In the genomic region with DNA sequence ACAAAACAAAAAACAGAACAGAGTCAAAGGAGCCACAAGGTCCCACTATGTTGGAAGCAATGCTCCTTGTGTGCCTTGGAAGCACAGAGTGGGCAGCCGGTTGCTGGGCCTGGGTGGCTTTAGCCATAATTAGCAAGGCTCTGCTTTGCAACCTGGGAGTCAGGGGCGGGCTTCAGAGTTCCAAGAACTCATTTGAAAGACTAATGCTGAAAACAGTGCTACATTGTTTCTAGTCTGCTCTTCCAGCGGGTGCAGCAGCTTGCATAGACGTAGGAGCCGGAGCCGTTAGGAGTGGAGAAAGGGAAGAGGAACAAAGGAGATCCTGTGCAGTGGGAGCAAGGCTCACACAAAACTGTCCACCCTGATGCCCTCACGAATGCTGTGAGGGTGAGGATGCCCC, we compare ENCODE assay signal across 12 mouse cellular contexts. TPM values are rescaled to one million over a fixed set of nuclear protein-coding genes. Genes with fewer than 3 reads are reported as not detected.
A peak's percentile ranks its signal among the peaks of the same experiment; 100 is the strongest.
DNase-seq lines count a peak whose midpoint lies in the region; ATAC-seq and TF ChIP-seq lines count a peak whose summit lies in the region.
"Had no signal": no experiment of that assay in that cellular context is flagged by ENCODE, and none has a peak within 500 bp of the region (broad histone marks: within the 10 kb centered on the region; RNA-seq: fewer than 3 reads in every experiment).

No protein-coding gene starts in this region.

- no peak for TF ChIP-seq CTCF in layer of hippocampus, adult 2 months (conservative IDR thresholded peaks at IDR 0.05)

- H3K36me3 ChIP-seq in embryonic facial prominence, embryonic 13.5 days, result no peaks in the 10 kb centered on the region
- H3K36me3 ChIP-seq in hindbrain, embryonic 13.5 days, result no peaks in the 10 kb centered on the region
- H3K36me3 ChIP-seq: liver, embryonic 12.5 days; stomach, embryonic 15.5 days had no signal

- no peaks in the 10 kb centered on the region for H3K27me3 ChIP-seq in embryonic facial prominence, embryonic 13.5 days
- H3K27me3 ChIP-seq in hindbrain, embryonic 13.5 days, result no peaks in the 10 kb centered on the region
- H3K27me3 ChIP-seq: stomach, embryonic 15.5 days had no signal

- H3K27ac ChIP-seq in layer of hippocampus, adult 2 months, result peak overlapping the region; percentile 72
- peak overlapping the region; percentile 64 for H3K27ac ChIP-seq in embryonic facial prominence, embryonic 13.5 days
- peak overlapping the region; percentile 73 for H3K27ac ChIP-seq in hindbrain, embryonic 13.5 days
- H3K27ac ChIP-seq: liver, embryonic 12.5 days had no signal

- no peak overlapping the region for H3K4me2 ChIP-seq in embryonic facial prominence, embryonic 13.5 days
- H3K4me2 ChIP-seq in hindbrain, embryonic 13.5 days, result no peak overlapping the region
- H3K4me2 ChIP-seq: liver, embryonic 12.5 days had no signal

- WGBS in embryonic facial prominence, embryonic 13.5 days, result 27% methylated on average over 7 of the region's 7 CpGs
- WGBS in hindbrain, embryonic 13.5 days, result 18% methylated on average over 7 of the region's 7 CpGs

- no peaks in the 10 kb centered on the region for H3K9me3 ChIP-seq in embryonic facial prominence, embryonic 13.5 days
- H3K9me3 ChIP-seq in hindbrain, embryonic 13.5 days, result no peaks in the 10 kb centered on the region
- H3K9me3 ChIP-seq: liver, embryonic 12.5 days; stomach, embryonic 15.5 days had no signal

- no peak for DNase-seq in layer of hippocampus, adult 2 months (ENCODE audit: low spot score in 2 of 2)
- no peak for DNase-seq in layer of hippocampus, adult 18-20 months (ENCODE audit: low spot score in 2 of 2)
- DNase-seq in retina, embryonic 14.5 days (ENCODE audit: low spot score), result peak; percentile 26
- no peak for DNase-seq in cerebellum, postnatal 36 days
- DNase-seq in lung, adult 18-20 months, result no peak
- DNase-seq in left cerebral cortex, postnatal 10 days (ENCODE audit: extremely low spot score in 1 of 2, low spot score in 2 of 2), result no peak

- ATAC-seq in embryonic facial prominence, embryonic 13.5 days (ENCODE audit: insufficient number of reproducible peaks, insufficient read depth, low FRiP score, low TSS enrichment, low read depth), result no peak
- peak; percentile 55 for ATAC-seq in hindbrain, embryonic 13.5 days (ENCODE audit: low FRiP score)

- H3K9ac ChIP-seq in embryonic facial prominence, embryonic 13.5 days, result no peak overlapping the region
- no peak overlapping the region for H3K9ac ChIP-seq in hindbrain, embryonic 13.5 days
- H3K9ac ChIP-seq: liver, embryonic 12.5 days; stomach, embryonic 15.5 days had no signal

- intact Hi-C loops in left cerebral cortex, postnatal 10 days (cut with DNase I), result no loop called here

- H3K4me1 ChIP-seq in embryonic facial prominence, embryonic 13.5 days, result peaks cover 18% of the 10 kb centered on the region
- peaks cover 17% of the 10 kb centered on the region for H3K4me1 ChIP-seq in hindbrain, embryonic 13.5 days (replicated peaks)

- no peak overlapping the region for H3K4me3 ChIP-seq in layer of hippocampus, adult 2 months
- H3K4me3 ChIP-seq in embryonic facial prominence, embryonic 13.5 days, result no peak overlapping the region
- no peak overlapping the region for H3K4me3 ChIP-seq in hindbrain, embryonic 13.5 days
- H3K4me3 ChIP-seq: liver, embryonic 12.5 days; stomach, embryonic 15.5 days had no signal

RNA-seq across cellular contexts. Expression of a gene that starts 19.0 kb away (rescaled TPM):
- 1 to 10 TPM; 4.0 to 6.2 TPM for total RNA-seq in layer of hippocampus, adult 2 months (2021)
- total RNA-seq in layer of hippocampus, adult 18-20 months (2021), result 1 to 10 TPM; 3.2 to 3.9 TPM
- polyA plus RNA-seq in embryonic facial prominence, embryonic 13.5 days (2015; fragmentation: Nextera tagmentation; extraction: Ambion mirVana), result 0.19 and 0.58 TPM in 2 replicates
- polyA plus RNA-seq in hindbrain, embryonic 13.5 days (2015; fragmentation: Nextera tagmentation; extraction: Ambion mirVana), result 2.9 and 3.9 TPM in 2 replicates
- 10 to 100 TPM; 10.5 TPM for total RNA-seq in left cerebral cortex, postnatal 10 days (2021)
- total RNA-seq: hematopoietic stem cell, adult 5-6 weeks; neutrophil, adult 5-6 weeks had no signal

RNA-seq across cellular contexts. Expression of a gene that starts 37.0 kb away (rescaled TPM):
- under 1 TPM; 0.38 to 0.44 TPM for total RNA-seq in layer of hippocampus, adult 2 months (2021)
- total RNA-seq in layer of hippocampus, adult 18-20 months (2021), result under 1 TPM; 0.64 to 0.74 TPM
- polyA plus RNA-seq in embryonic facial prominence, embryonic 13.5 days (2015; fragmentation: Nextera tagmentation; extraction: Ambion mirVana), result 1.5 and 3.1 TPM in 2 replicates
- 0.27 and 0.71 TPM in 2 replicates for polyA plus RNA-seq in hindbrain, embryonic 13.5 days (2015; fragmentation: Nextera tagmentation; extraction: Ambion mirVana)
- total RNA-seq in left cerebral cortex, postnatal 10 days (2021), result 1 to 10 TPM; 4.9 to 6.4 TPM
- total RNA-seq: hematopoietic stem cell, adult 5-6 weeks; neutrophil, adult 5-6 weeks had no signal
- polyA plus RNA-seq: liver, embryonic 12.5 days had no signal
